Mouse (Mus musculus) adrenal gland, adult (tissue): ENCODE measurements around the gene Gm17542.
"Not testable (repeated sequence)": the region's sequence is repeated elsewhere in the genome, so short reads cannot be mapped to it uniquely, and the experiment has no call there.

Source experiments
- DNase-seq, 2 experiments: peaks; one replicate each; pipeline ENCODE4 v3.0.0; 2022 to 2023; ENCODE audit warnings: low spot score in 1 of 2; ENCODE audit not compliant: inconsistent age in 2 of 2

Gene Gm17542

GRCm38 (mm10) chr10:58718110-58718509 lies at the start of gene Gm17542:
Gene Gm17542 (minus strand): TSS chr10:58718210.
- DNase-seq, result not testable (repeated sequence)

GRCm38 (mm10) chr10:58739779-58740178 lies 21.8 kb upstream of the Gm17542 start:
- peak; percentile 40 to 52 for DNase-seq

DNA sequence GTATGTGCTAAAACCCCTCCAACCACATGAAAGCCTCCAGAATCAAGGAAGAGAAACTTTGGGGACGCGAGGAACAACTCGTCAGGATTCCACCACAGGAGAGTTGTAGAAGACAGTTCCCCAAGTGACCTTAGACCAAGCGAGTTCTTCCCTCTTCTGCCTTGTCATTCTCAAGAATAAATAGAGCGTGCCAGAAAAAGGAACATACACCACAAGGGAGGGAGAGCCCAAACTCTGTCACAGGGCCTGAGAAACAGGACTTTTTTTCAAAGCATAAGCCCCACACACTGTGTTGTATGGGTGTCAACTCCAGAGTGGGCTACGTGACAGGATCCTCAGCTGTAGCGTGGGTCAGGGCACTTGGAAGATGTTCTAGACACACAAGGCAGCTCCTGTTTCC lies 20.1 kb upstream of the Gm17542 start:
- DNase-seq, result no peak

DNA sequence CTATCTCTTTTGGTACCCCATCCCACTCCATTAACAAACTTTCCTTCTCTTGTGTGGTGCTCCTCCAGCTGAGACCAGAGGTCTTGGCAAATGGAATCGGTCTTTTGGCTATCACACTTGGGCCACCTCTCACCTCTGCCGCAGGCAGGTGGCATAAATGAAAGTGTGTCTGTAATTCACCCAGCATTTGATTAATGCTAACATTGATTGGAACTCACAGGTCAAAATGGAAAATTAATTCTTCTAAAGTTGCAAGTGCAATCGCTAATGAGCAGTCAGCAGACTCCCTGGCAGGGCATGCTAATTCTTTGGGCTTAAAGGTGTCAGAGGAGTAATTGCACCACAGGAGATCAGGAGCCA lies 3.2 kb downstream of the Gm17542 start:
- no peak for DNase-seq

DNA sequence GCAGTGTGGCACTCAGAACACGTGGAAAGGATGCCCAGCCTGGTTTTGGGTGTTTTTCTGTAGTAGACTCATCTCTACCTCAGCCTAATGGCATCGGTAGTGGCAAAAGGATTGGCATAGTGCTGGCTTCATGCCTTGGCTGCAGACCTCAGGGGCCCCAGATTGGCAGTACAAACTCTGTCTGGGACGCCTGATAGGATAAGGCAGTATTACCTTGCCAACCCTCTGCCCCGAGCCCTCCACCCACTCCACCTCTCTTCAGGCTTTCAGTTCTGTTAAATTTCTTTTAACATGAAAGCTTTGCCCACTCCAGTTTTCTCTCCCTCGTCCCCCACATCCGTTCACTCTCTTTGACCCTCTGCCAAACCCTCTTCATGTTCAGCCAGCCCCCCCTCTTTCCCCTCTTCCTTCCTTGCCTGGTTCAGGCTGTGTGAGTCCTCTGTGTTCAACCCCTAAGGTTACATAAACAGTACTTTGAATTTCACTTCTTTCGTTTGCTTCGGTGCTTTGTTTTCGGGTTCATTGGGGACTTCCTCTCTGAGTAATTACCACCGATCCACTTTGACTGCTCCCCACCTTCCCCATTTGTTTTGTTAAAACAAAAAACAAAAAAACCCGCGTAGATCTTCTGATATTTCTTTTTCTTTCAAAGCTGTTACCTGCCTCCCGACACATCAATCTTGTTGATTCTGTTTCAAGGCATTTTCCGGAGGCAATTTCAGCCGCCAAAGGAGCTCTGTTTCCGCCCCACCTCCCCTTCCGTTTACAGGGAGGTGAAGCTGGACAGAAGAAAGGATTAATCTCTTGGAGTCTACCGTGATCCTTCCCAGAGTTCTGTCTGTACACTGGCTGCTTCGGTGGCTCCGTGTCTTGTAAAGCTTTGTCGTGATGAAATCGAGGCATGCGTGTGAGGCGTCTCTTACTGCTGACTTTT lies 3.9 kb downstream of the Gm17542 start:
- DNase-seq, result peak; percentile 20 to 54

GRCm38 (mm10) chr10:58713225-58713624 lies 4.8 kb downstream of the Gm17542 start:
- DNase-seq, result no peak

DNA sequence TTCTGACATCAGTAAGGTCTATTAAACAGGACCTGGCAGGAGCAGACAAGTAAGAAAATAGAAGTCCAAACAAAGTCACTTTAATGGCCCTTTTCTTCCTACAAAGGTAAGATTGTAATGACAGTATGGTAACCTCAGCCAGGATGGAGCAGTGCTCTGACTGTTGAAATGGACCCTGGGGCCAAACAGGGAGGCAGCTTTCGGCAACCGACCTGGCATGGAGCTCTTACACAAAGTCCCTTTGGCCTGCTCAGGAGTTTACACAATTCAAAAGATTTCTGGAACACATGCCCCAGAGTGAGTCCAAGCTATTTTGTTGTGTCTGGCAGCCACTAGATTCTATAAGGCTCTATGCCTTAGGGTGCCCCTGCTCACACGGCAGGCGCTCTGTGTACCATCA lies 9.0 kb downstream of the Gm17542 start:
- DNase-seq, result peak in 1 of 2 experiments; percentile 32

GRCm38 (mm10) chr10:58700578-58700977 lies 17.4 kb downstream of the Gm17542 start:
- no peak for DNase-seq

- no peak for DNase-seq
Observed at GRCm38 (mm10) chr10:58700160-58700559, 17.9 kb downstream of the Gm17542 start.

DNA sequence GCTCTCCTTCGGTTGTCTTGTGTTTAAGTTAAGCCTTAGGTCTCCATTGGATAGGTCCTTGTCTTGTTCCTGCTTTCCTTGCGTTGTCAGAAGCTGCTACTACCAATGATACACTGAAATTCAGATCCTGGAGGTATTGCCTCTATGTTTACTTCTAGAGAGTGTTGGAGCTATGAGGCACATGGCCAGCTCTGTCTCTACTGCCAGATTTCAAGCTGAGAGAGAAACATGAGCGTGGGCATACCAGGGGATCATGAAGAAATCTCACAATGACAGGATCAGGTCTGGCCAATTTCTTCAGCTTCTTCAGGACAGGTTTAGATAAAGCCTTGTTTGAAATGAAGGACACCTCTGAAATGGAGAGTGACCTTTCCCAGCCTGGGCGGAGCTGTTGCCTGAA lies 19.1 kb downstream of the Gm17542 start:
- no peak for DNase-seq

GRCm38 (mm10) chr10:58691051-58691450 lies 27.0 kb downstream of the Gm17542 start:
- no peak for DNase-seq

DNA sequence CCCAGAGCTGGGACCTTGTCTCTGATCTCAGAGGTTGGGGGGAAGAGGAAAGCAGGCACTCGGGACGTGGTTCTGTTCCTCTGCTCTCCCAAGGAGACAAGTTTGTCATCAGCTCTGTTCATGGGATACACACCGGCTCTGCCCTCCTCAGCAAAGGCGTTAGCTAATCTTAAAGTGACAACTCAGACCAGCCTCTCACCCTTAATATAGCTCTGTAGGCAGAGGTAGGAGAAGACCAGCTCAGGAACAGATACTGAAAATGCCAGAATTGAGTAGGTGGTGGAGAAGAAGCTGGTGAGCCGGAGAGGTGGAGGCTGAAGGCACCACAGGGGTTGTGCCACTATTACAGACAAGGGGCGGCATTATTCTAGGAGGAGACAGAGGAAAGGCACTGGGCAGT lies 38.7 kb downstream of the Gm17542 start:
- no peak for DNase-seq

- peak; percentile 79 to 88 for DNase-seq
Observed at GRCm38 (mm10) chr10:58675533-58675932, 42.5 kb downstream of the Gm17542 start, which contains the start of gene Edar. Gene Edar (minus strand): TSS chr10:58675654.

DNA sequence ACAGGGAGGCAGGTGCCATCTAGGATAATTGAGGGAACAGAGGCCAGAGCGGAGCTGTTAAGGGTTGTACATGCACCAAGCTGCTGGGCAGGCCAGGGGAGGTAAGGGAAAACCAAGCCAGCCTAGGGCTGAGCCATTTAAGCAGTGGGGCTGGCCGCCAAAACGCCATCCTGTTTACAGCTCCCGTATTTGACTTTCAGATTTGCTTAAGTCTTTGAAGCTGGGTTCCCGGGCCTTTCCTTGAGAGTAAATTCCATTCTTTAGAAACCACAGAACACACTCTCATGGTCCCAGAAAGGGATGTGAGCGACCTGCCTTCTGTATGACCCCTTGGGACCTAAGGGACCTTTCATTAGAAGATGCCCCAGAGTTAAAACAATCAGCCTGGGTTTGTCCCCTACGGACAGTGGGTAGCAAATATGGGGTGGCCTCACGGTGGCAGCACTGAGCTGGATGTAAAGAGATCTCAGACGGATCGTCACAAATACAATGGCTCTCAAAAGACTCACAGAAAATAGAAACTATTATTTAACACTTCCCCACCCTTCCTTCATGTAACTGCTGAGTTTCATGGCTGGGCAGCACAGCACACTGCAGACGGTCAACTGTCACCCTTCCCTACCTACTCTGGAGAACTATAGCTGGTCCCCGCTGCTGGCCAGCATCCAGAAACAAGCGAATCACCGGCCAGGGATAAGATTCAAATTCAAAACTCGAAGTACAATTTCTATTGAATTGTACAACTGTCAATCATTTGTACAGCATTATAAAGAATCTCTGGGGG lies 44.5 kb downstream of the Gm17542 start:
- DNase-seq, result peak; percentile 74 to 88

DNA sequence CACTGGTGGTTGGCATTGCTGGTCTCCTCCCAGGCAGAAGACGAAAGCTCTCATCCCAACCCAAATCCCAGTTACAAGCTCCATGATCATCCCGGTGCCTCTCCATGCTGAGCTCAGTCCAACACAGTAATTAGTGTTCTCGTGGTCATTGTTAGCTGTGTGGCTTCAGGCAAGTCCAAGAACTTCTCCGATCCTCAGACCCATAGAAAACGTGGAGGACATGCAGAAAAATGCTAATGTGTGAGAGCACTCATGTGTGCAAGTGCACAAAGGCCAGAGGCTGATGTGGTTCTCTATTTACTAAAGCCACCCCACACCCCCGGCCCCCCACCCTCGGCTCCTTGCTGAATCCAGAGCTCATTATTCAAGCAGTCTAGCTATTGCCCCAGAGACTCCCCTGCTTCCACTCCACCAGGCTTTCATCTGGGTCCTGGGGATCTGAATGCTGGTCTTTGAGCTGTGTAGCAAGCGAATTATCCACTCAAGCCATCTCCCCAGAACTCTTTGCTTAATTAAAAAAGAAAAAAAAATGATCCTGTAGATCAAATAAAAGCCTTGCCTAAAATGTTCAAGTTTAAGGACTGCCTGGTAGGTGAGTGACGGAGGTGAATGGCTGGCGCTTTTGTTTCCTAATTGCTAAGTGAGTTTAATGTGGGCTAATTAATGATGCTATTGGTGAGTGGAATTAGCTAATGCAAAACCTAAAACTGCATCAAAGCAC lies 45.3 kb downstream of the Gm17542 start:
- no peak for DNase-seq

GRCm38 (mm10) chr10:58663868-58664267 lies 54.1 kb downstream of the Gm17542 start:
- DNase-seq, result peak in 1 of 2 experiments; percentile 36
